Mouse (Mus musculus) small intestine, adult 2 months (tissue): ENCODE data around the gene Rras2.

Experiments used
- CTCF ChIP-seq: fragments of 200-500 bp; IDR thresholded peaks from 2 replicates; pipeline ENCODE4 v1.5.1; 2012; ENCODE audit warnings: low read depth, mild to moderate bottlenecking, control low read depth, inconsistent platforms, low read length, moderate library complexity, mixed read lengths; ENCODE audit not compliant: insufficient replicate concordance, insufficient read length; ENCODE audit errors: extremely low read depth
- POLR2A ChIP-seq: fragments of 200-500 bp; IDR thresholded peaks from 2 replicates; pipeline ENCODE4 v1.6.1; 2012; ENCODE audit warnings: low read depth, mild to moderate bottlenecking, control low read depth, inconsistent platforms, low read length, moderate library complexity

- no peak for TF ChIP-seq POLR2A
- no peak for TF ChIP-seq CTCF
Observed at GRCm38 (mm10) chr7:114083760-114084159, 33.8 kb downstream of the Rras2 start.
